Mouse (Mus musculus) lung, postnatal 36 days (tissue): Measurements from ENCODE around the gene Defb45.
A peak's percentile ranks its signal among the peaks of the same experiment; 100 is the strongest.

ENCODE experiments used
- DNase-seq: peaks from one replicate; pipeline ENCODE4 v3.0.0; 2022; ENCODE audit warnings: mixed read lengths

Defb45 gene

DNA sequence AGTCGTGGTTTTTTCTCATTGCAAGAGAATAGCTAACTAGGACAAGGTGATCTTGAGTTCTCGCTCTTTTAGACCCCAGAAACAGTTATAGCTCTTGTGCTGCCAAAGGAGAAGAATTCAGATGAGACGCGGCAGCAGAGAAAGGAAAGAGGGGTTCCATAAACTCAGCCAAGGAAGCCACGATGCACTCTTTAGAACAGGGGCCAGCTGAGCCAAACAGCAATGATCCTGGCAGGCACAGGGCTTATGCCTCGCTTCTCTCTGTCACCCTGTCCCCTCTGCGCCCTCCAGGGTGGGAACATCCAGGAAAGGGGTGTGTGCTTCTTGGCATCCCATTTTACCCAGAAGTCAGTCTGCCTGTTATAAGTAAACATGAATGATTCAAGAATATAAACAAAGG is at the start of gene Defb45:
Gene Defb45 (minus strand): TSS at position 101 of the 400 bp plus-strand sequence.
- DNase-seq, result no peak

DNA sequence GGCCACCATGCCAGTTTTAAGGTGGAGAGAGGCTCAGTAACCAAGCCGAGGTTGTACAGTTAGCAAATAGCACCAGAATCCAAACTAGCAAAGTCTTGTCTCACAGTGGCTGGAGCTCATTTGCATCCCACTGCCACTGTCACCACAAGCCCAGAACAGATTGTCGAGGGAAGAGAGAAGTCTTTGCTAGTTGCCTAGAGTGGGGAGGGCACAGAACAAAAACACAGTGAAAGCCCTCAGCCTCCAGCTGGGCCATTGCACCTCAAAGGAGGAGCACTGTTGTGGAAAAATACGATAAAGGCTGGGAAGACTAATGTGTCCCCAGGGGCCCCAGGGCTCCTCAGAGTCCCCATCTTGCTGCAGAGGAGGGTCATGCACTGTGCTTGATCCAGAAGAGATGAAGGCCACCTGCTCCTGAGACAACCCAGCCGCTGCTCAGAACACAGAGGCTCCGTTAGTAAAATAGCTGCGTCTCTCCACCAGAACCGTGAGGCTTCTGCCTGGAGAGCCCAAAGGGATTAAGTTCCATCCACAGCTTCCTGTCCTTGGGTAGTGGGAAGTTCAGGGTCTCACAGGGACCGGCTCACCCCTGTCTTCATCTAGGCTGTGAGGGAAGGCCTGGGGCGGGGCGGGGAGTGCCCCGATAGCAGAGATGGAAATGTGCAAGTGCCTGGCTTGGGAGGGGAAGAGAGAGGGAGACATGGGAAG is 40.4 kb upstream of the Defb45 start:
- DNase-seq, result peak; percentile 56

DNA sequence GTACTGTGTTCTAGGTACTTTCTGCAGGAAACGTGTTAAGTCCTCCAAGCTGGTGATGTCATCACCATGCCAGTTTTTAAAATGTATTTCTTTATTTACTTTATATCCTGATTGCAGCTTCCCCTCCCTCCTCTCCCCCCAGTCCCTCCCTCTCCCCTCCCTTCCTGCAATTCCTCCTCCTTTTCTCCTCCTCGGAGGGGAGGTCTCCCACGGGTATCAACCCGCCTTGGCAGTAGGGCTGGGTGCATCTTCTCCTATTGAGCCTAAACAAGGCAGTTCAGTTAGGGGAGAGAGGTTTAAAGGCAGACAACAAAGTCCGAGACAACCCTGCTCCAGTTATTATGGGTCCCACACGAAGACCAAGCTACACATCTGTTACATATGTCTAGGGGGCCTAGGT is 39.7 kb upstream of the Defb45 start:
- no peak for DNase-seq

DNA sequence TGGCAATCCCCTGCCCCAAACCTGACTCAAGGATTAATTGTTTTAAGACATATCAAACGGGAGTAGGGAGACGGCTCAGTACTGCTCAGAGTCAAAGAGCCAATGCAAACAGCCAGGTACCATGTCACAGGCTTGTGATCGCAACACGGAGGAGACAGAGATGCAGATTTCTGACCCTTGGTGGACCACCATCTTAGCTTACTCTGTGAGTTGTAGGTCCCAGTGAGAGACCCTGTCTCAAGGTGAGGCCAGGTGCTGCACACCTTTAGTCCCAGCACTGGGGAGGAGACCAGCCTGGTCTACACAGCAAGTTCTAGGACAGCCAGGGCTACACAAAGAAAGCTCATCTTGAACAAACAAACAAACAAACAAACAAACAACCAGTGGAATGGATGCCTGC is 38.2 kb upstream of the Defb45 start:
- DNase-seq, result no peak

DNA sequence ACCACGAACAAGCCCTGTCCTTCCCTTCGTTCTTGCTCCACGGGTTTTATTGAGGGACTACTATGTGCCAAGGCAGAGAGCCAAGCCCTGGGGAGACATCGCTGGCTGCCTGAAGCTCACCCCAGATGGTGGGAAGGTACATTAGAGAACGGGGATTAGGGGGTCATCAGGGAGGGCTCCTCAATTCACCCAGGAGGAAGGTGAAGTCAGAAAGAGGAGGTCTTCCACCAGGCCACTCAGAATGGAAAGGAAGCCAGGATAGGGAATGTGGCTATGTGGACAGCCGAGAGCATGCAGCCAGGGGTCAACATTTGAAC is 37.8 kb upstream of the Defb45 start:
- no peak for DNase-seq

DNA sequence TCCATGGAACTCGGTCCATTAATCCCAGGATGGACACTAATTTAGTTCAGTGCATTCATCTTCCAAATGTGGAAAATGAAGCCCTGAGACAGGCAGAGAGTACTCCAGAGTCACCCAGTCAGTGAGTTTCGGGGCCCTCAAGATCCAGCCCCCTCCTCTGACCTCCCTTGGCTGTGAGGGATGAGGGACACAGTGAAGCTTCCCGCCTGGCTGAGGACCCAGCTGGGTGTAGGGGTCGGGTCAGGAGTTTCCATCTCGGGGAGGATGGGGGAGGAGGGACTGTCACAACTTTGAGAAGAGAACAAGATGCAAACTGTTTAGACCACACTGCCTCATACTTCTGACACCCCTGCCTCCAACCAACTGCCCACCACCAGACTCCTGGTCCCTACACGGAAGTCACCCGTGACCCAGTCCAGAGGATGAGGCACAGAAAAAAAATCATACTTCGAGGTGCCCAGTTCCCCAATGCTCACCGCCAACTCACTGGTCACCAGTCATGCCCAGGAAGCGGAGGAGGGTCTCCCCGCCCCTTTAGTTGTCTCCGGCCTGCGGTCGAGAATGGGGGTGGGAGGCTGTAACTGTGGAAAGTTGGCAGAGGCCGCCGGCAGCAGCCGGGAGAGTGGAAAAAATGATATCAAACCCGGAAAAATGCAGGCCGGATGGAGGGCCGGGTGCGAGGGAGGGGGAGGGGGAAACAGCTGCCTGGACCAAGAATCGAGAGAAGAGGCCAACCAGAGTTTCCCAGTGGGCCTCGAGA is 37.2 kb upstream of the Defb45 start:
- peak; percentile 82 for DNase-seq

DNA sequence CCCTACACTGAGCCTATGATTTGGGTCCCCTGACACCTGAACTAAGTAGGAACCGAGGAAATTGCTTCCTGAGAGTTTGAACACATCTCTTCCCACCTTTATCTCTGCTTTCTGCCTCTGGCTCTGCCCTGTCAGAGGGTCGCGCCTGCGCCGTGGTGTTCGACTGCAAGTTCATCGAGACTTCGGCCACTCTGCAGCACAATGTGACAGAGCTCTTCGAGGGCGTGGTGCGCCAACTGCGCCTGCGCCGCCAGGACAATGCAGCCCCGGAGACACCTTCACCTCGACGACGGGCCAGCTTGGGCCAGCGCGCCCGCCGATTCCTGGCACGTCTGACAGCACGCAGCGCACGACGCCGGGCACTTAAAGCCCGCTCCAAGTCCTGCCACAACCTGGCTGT is 35.1 kb upstream of the Defb45 start:
- DNase-seq, result no peak

DNA sequence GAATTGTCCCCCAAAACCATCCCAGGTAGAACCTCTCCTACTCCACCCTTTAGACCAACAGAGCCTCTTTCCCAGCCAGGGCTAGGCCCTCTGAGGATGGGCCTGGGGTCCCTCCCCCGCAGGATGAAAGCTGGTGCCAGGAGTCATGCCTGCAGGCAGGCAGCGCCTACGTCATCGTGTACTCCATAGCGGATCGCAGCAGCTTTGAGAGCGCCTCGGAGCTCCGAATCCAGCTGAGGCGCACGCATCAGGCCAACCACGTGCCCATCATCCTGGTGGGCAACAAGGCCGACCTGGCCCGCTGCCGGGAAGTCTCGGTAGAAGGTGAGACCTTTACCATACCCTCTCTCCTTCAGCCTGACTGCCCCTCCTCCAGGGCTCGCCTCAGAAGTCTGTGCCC is 34.1 kb upstream of the Defb45 start:
- DNase-seq, result no peak

DNA sequence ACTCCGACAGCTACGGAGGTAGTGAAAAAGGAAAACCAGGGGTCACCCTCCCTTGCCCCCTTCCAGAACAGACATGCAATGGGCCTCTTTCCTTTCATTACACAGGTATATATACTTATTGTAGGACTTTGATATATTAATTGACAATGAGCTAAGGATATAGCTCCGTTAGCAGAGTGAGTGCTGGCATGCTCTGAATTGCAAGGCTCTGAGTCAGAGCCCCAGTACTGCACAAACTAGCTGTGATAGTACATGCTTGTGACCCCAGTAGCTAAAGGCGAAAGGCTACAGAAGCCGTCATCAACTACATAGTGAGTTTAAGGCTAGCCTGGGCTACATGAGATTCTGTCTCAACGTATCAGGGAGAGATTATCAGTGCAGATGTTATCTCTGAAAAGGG is 30.7 kb upstream of the Defb45 start:
- DNase-seq, result no peak

DNA sequence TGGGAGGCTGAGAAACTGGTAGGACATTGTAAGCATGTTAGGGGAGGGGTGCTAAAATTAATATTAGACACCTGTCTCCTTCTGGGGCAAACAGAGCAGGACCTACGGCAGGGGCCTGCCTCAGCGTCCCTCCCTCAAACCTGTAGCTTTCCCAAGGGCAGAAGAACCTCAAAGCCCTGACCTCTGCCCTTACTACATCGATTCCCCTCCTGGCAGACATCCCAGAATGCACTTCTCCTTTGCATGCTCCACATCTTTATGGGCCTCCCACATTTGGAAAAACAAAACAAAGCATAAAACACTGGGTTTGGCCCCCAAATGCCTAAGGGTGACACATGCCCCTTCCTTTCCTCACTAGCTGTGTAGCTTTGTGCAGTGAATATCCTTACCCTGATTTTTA is 30.0 kb upstream of the Defb45 start:
- DNase-seq, result no peak

DNA sequence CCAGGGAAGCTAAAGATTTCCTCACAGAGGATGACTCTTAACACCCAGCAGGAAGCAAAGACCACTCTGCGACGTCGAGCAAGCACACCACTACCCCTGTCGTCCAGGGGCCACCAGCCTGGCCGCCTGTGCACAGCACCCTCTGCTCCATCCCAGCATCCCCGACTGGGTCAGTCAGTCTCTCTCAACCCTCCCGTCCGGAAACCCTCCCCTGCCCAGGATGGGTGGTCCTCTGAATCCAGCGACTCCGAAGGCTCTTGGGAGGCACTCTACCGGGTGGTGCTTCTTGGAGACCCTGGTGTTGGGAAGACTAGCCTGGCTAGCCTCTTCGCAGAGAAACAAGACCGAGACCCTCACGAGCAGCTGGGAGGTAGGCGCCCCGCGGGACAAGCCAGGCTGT is 28.9 kb upstream of the Defb45 start:
- DNase-seq, result no peak

DNA sequence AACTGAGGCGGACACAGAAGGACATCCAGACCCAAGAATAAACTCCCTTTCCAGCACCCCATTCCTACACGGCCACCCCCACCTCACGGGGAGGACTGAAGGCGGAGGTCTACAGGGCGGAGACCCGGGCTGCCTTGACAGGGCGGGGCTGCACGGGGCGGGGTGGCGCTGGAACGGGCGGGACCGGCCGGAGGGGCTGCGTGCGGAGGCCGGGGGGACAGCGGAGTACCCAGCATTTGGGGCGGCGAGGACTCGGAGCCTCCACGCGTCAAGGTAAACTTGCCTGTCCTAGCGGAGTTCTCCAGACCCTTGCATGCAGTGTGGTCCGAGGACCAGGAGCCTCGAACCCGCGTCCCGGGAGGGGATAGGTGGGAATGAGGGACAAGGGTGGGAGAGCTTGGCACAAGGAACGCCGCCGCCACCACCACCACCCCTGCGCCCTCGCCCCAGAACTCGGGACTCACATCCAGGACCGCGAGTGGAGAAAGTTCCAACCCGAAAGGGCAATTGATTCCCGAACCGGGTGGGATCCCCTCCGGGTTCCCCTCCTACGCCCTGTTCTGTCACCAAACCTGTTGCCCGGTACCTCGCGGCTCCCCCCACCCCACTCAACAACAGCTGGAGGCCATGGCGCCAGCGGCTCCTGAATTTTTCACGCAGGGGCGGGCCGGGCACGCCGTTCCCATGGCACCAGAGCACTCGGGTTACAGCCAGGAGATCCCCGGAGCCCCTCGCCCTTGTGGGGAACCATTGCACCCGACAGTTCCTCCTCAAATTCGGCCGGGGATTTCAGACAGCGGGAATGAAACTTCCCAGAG is 27.8 kb upstream of the Defb45 start, which contains the start of gene Rem1:
Gene Rem1 (plus strand): TSS at position 178 of the 818 bp plus-strand sequence.
- no peak for DNase-seq

DNA sequence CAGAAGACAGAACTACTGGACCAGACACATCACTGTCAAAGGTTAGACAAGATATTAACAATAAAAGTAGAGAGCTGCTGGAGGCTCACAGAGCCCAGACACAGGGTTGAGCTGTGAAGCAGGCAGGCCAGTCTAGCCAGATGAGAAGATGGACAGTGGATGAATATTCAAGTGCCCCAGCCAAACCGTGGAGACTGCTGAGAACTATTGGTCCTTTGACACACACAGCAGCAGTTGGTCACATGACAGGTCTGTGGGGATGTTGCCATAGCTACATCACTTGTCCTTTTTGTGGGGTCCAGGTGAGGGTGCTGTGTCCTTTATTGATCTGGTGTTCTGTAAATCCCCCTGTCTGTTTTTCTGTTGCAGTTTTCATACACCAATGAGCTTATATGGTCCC is 26.1 kb upstream of the Defb45 start:
- no peak for DNase-seq

DNA sequence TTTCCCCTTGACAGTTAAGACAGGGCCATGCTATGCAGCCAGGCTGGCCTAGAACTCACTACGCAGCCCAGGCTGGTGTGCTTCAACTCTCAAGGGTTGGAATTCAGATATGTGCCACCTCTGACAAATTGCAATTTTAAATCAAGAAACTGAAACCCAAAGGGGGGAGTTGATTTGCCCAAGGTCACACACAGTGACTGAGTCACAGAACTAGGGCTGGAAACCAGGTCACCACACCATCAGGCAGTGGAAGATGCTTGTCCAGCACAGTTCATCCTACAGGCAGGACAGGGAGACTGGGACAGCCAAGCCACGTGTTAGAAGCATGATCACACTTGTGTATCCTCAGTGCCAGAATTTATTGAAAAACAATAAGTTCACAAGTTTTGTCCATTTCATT is 25.4 kb upstream of the Defb45 start:
- no peak for DNase-seq

DNA sequence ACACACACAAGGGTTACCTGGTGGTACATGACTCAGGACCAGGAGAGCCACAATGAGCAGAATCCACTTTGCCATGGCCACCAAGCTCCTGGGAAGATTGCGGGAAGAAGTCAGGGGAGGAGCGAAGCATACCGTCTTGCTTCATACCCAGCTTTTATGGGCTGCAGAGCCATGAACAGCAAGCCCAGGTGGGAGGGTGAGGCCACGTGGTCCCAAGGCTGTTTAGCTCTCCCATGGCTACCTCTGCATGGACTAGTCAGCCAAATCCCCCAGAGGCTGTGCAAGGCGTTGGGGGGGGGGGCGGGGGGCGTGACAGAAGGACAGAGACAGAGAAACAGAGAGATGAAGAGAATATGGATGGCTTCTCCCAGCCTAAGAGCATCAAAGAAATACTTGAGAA is 23.8 kb upstream of the Defb45 start, which contains the start of gene Defb25:
Gene Defb25 (minus strand): TSS at position 101 of the 400 bp plus-strand sequence.
- no peak for DNase-seq

DNA sequence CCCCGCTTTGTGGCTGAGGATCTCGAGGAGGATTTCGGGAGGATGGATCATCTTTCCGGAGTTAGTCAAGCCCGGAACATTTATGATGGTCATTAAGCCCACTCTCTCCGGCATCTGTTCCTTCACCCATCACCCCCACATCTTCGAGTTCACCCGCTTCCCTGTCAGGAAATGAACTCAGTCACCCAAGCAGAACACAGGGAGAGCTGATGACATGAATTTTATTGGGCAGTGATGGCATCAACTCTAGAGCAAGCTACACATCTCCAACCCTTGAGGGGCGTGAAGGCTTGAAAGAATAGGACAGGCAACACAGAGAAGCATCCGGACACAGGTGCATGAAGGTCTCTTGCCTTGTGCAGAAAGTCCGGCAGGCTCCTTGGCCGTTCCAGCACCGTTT is 23.0 kb upstream of the Defb45 start:
- no peak for DNase-seq

DNA sequence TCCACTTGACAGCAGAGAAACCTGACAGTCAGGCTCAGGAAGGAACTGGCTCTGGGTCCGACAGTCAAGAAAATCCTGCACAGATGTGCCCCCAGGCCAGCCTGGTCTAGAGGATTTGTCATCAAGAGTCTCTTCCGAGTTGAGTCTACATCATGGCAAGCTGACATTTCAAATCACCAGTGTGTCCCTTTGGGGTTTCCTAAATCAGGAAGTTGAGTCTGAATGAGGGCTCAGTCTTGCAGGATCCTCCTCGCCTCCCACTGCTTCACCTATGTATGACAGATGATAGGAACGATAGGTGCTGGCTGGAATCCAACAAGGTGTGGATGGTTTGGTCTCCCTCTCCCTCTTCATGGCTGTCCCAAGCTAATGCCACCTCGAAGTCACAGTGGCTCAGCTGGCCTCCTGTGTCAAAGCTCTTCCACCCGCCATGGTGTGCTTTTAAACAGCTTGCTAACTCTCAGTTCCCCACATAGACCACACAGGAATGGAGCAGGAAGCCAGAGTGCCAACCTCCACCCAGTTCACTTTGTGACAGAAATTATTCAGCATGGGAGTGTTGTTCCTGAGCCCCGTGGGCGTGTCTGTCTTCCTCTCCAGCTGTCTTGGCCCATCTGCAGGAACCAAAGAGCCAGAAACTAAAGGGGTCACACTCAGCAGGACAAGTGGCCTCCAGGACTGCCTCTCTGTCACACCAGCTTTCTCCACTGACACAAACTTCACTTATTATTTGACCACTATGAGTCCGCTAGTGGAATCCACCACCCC is 21.4 kb upstream of the Defb45 start:
- peak; percentile 58 for DNase-seq

DNA sequence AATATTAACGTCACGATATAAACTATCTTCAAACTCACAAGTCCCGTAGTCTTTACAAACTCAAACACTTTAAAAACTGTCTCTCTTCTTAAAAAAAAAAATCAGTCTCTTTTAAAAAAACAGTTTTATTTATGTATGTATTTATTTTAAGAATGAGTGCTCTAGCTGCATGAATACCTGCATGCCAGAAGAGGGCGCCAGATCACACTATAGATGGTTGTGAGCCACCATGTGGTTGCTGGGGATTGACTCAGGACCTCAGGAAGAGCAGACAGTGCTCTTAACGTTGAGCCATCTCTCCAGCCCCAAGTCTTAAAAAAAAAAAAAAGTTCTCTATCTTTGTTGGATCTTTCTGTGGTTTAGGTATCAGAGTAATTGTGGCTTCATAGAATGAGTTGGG is 18.2 kb upstream of the Defb45 start:
- DNase-seq, result no peak

DNA sequence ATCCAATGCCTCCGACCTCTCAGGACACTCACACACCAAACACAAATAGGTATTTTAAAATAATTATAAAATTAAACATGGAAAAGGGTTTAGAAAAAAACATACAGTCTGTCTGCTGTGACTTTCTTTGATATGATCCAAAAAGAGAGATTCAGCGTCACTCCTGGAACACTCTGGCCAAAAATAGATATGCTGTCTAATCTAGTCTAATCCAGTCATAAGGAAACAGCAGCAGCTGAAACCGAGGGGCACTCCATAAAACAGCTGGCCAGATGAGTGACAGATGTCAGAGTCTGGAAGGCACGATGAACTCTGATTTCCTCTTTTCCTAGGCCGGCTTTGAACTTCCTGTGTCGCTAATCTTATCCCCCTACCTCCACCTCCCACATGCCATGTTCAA is 17.3 kb upstream of the Defb45 start:
- no peak for DNase-seq

DNA sequence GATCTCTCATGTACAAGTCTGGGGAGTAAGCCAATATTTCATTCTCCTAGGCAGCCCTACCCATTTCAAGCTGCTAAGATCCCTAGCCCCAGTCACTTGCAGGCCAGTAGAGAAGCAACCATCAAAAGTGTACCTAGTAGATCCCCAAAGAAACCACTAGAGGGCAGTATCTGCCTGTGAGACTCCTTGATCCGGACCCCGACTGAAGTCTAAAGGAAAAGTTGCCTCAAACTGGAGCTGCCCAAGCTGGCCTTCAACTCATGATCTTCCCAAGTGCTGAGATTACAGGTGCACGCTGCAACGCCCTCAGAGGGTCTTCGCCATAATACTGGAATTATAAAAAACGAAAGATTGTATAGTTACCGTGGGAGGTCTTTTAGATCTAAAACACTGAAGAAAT is 16.4 kb upstream of the Defb45 start:
- DNase-seq, result peak; percentile 76

DNA sequence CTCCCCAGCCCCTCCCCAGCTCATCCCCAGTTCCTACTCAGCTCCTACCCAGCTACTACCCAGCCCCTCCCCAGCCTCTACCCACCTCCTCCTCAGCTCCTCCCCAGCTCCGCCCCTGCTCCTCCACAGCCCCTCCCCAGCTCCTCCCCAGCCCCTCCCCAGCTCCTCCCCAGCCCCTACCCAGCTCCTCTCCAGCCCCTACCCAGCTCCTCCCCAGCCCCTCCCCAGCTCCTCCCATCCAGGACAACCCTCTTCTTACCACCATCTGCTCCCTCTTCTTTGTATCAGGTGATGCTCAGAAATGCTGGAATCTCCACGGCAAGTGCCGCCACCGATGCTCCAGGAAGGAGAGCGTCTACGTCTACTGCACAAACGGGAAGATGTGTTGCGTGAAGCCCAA is 13.0 kb upstream of the Defb45 start:
- no peak for DNase-seq

DNA sequence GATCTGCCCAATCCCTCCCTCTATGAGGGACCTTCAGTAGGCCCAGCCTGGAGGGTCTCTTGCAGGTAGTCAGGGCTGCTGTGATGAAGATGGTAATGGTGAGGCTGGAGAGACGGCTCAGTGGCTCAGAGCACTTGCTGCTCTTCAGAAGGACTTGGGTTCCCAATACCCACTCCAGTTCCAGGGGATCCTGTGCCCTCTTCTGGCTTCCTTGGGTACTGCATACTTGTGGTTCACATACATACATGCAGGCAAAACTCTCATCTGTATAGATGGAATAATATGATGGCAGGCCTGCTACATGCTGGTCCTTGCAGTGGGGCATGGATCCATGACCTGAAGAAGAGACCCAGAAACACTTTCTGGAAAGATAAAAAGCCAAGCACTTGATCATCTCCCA is 9.5 kb upstream of the Defb45 start:
- DNase-seq, result no peak

DNA sequence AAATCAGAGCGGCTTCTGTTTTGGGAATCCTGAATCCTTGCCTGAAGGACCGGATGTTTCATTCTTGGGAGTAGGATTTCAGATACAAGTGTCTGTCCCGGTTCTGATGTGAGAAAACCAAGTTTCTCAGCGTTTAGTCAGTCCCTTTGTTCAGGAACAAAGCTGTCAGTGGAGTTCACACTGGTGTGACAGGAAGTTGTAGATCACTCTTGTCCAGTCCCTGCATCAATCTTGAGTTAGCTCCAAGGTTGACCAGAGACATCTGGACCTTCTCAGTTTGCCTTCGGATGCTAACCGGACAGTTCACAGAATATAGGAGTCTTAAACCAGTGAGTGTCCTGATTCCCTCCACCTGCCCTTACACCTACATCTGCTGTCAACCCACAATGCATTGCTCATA is 8.5 kb upstream of the Defb45 start:
- DNase-seq, result no peak
